Mouse (Mus musculus) thymus, adult 2 months (tissue): ENCODE measurements around the gene Fto.

Experiments used
- CTCF ChIP-seq: fragments of 200-500 bp; IDR thresholded peaks from 2 replicates; pipeline ENCODE4 v1.5.1; 2012; ENCODE audit warnings: mild to moderate bottlenecking, control low read depth, low read length, moderate library complexity, borderline replicate concordance; ENCODE audit not compliant: control insufficient read depth, poor library complexity, insufficient read depth; ENCODE audit errors: extremely low read depth
- POLR2A ChIP-seq: fragments of 200-500 bp; IDR thresholded peaks from 2 replicates; pipeline ENCODE4 v1.6.1; 2012; ENCODE audit warnings: mild to moderate bottlenecking, low read length, control low read depth, moderate library complexity; ENCODE audit not compliant: control insufficient read depth, poor library complexity, insufficient read depth; ENCODE audit errors: extremely low read depth

- TF ChIP-seq CTCF, result no peak
- TF ChIP-seq POLR2A, result no peak
These were observed 292.6 kb downstream of the Fto start for GRCm38 (mm10) chr8:91605901-91606300.
